Mouse (Mus musculus) telencephalon, adult 2 months (tissue): ENCODE results near the gene Hipk2.

Experiments used
- DNase-seq: peaks from one replicate; pipeline ENCODE4 v3.0.0-alpha.2; 2011; ENCODE audit warnings: low read depth, low spot score

Gene Hipk2

GRCm38 (mm10) chr6:38867291-38867690 lies 8.7 kb downstream of the Hipk2 start:
- DNase-seq: no peak

GRCm38 (mm10) chr6:38866761-38867160 lies 9.2 kb downstream of the Hipk2 start:
- no peak for DNase-seq

GRCm38 (mm10) chr6:38866357-38866756 lies 9.6 kb downstream of the Hipk2 start:
- DNase-seq: no peak

GRCm38 (mm10) chr6:38865805-38866204 lies 10.2 kb downstream of the Hipk2 start:
- no peak for DNase-seq

GRCm38 (mm10) chr6:38863595-38863994 lies 12.4 kb downstream of the Hipk2 start:
- no peak for DNase-seq

GRCm38 (mm10) chr6:38860301-38860700 lies 15.7 kb downstream of the Hipk2 start:
- DNase-seq: no peak

GRCm38 (mm10) chr6:38859819-38860218 lies 16.1 kb downstream of the Hipk2 start:
- no peak for DNase-seq

- DNase-seq: no peak
These were observed 22.4 kb downstream of the Hipk2 start for GRCm38 (mm10) chr6:38853561-38853992.

- DNase-seq: no peak
These were observed 24.2 kb downstream of the Hipk2 start for GRCm38 (mm10) chr6:38851740-38852139.

- no peak for DNase-seq
These were observed 25.2 kb downstream of the Hipk2 start for GRCm38 (mm10) chr6:38850715-38851259.

- no peak for DNase-seq
These were observed 27.7 kb downstream of the Hipk2 start for GRCm38 (mm10) chr6:38847958-38848910.

- DNase-seq: no peak
These were observed 28.5 kb downstream of the Hipk2 start for GRCm38 (mm10) chr6:38847447-38847846.

- DNase-seq: peak; percentile 13
These were observed 29.4 kb downstream of the Hipk2 start for GRCm38 (mm10) chr6:38846330-38847195.

- DNase-seq: no peak
These were observed 30.1 kb downstream of the Hipk2 start for GRCm38 (mm10) chr6:38845876-38846275.

- no peak for DNase-seq
These were observed 30.8 kb downstream of the Hipk2 start for GRCm38 (mm10) chr6:38845117-38845516.

GRCm38 (mm10) chr6:38841551-38841950 lies 34.4 kb downstream of the Hipk2 start:
- no peak for DNase-seq

GRCm38 (mm10) chr6:38840780-38841179 lies 35.2 kb downstream of the Hipk2 start:
- no peak for DNase-seq

GRCm38 (mm10) chr6:38840380-38840779 lies 35.6 kb downstream of the Hipk2 start:
- DNase-seq: peak; percentile 31

GRCm38 (mm10) chr6:38839891-38840290 lies 36.1 kb downstream of the Hipk2 start:
- DNase-seq: no peak

- no peak for DNase-seq
These were observed 37.9 kb downstream of the Hipk2 start for GRCm38 (mm10) chr6:38838061-38838460.

- no peak for DNase-seq
These were observed 40.7 kb downstream of the Hipk2 start for GRCm38 (mm10) chr6:38835217-38835616.

GRCm38 (mm10) chr6:38834727-38835126 lies 41.2 kb downstream of the Hipk2 start:
- DNase-seq: no peak
